Comparison of ENCODE assay signal across 42 mouse cellular contexts in the genomic region with DNA sequence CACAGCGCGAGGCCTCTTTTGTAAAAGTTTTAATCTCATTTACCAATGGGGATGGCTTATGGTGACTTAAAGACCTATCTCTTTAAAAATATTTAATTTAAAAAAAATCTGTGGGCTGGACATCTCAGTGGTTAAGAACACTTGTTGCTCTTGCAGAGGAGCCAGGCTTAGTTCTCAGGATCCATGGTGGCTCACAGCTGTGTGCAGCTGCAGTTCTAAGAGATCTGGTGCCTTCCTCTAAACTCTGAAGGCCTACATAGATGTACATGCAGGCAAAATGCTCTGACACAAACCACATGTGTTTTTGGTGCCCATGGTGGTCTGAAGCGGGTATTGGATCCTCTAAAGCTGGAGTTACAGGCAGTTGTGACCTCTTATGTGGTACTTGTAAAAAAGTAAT. TPM values are rescaled to one million over a fixed set of nuclear protein-coding genes. Genes with fewer than 3 reads are reported as not detected.
"Had no signal": no experiment of that assay in that cellular context is flagged by ENCODE, and none has a peak within 500 bp of the region (broad histone marks: within the 10 kb centered on the region; RNA-seq: fewer than 3 reads in every experiment).

No protein-coding gene starts in this region.

- H3K4me1 ChIP-seq: hindbrain, embryonic 10.5 days; hindbrain, embryonic 12.5 days; hindbrain, embryonic 15.5 days; intestine, embryonic 15.5 days; kidney, embryonic 15.5 days had no signal

- DNase-seq: heart, postnatal 14 days; heart, postnatal 36 days; heart, postnatal 4 days; kidney, adult 11 months; kidney, adult 18-20 months; kidney, adult 2 months; kidney, adult 8-10 months; kidney, adult 9 months; kidney, postnatal 10 days; kidney, postnatal 14 days; kidney, postnatal 25 days; kidney, postnatal 36 days; kidney, postnatal 4 days; layer of hippocampus, adult 9-11 months; layer of hippocampus, postnatal 36 days had no signal

- H3K27me3 ChIP-seq: heart, embryonic 15.5 days; hindbrain, embryonic 12.5 days; hindbrain, embryonic 15.5 days; intestine, embryonic 15.5 days had no signal

- H3K9me3 ChIP-seq: heart, embryonic 13.5 days; heart, embryonic 15.5 days; hindbrain, embryonic 10.5 days; hindbrain, embryonic 12.5 days; hindbrain, embryonic 13.5 days; hindbrain, embryonic 15.5 days; intestine, embryonic 15.5 days; kidney, embryonic 15.5 days had no signal

- H3K27ac ChIP-seq: heart, embryonic 13.5 days; heart, embryonic 15.5 days; hindbrain, embryonic 10.5 days; hindbrain, embryonic 12.5 days; hindbrain, embryonic 13.5 days; hindbrain, embryonic 14.5 days; hindbrain, embryonic 15.5 days; hindbrain, postnatal 0 days; intestine, embryonic 15.5 days; kidney, embryonic 15.5 days; kidney, postnatal 0 days; layer of hippocampus, adult 2 months; left cerebral cortex, adult 2 months had no signal

- H3K36me3 ChIP-seq: heart, embryonic 12.5 days; heart, embryonic 13.5 days; heart, embryonic 15.5 days; hindbrain, embryonic 10.5 days; hindbrain, embryonic 12.5 days; hindbrain, embryonic 13.5 days; hindbrain, embryonic 15.5 days; intestine, embryonic 15.5 days; kidney, embryonic 15.5 days had no signal

- H3K4me3 ChIP-seq: heart, embryonic 12.5 days; heart, embryonic 13.5 days; heart, embryonic 15.5 days; hindbrain, embryonic 10.5 days; hindbrain, embryonic 12.5 days; hindbrain, embryonic 13.5 days; hindbrain, embryonic 15.5 days; intestine, embryonic 15.5 days; kidney, embryonic 15.5 days; layer of hippocampus, adult 2 months; left cerebral cortex, adult 2 months had no signal

RNA-seq across cellular contexts. Expression of a gene that starts 38.6 kb away (rescaled TPM):
- total RNA-seq: heart, postnatal 14 days; heart, postnatal 36 days; heart, postnatal 4 days; layer of hippocampus, adult 18-20 months; layer of hippocampus, adult 2 months; layer of hippocampus, adult 8-10 months; layer of hippocampus, postnatal 14 days; layer of hippocampus, postnatal 25 days; layer of hippocampus, postnatal 36 days; left cerebral cortex, adult 18-20 months; left cerebral cortex, adult 2 months; left cerebral cortex, adult 8-10 months had no signal
- polyA plus RNA-seq: heart, embryonic 11.5 days; heart, embryonic 12.5 days; heart, embryonic 13.5 days; heart, embryonic 14.5 days; heart, embryonic 15.5 days; heart, embryonic 16.5 days; heart, postnatal 0 days; hindbrain, embryonic 10.5 days; hindbrain, embryonic 11.5 days; inflammation-experienced regulatory T-cells, adult 6 months; kidney, adult 2 months; large intestine, adult 2 months had no signal
